Comparison of ENCODE assay signal across 12 mouse cellular contexts in the genomic region with DNA sequence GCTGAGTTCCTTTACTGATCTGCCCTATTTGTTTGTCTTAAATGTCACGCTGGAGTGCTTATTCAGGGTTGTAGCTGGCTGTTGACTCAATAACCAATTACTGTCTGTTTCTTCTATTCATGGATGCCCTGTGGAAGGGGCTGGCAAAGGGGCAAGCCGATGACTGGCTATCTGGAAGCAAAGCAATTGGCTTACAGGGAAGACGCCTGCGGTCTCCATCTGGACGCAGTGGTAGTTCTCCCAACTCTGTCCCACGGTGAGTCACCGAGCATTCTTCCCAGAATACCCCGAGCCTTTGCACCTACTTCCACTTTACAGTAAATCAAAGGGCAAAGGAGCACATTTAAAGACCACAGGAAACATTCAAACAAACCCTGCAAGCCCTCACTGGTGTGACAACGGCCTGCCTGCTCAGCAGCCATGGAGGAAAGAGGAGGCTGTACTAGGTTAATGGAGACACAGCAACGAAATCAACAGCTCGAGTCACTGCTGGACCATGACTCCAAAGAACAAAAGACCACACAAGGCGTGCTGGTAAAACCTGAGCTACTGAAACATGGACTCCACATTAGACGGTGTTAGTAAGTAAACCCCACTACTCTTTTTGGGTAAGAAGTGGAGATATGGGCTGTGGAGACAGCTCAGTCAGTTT. TPM values are rescaled to one million over a fixed set of nuclear protein-coding genes. Genes with fewer than 3 reads are reported as not detected.
A peak's percentile ranks its signal among the peaks of the same experiment; 100 is the strongest.
DNase-seq lines count a peak whose midpoint lies in the region; ATAC-seq and TF ChIP-seq lines count a peak whose summit lies in the region.
"Had no signal": no experiment of that assay in that cellular context is flagged by ENCODE, and none has a peak within 500 bp of the region (broad histone marks: within the 10 kb centered on the region; RNA-seq: fewer than 3 reads in every experiment).

No protein-coding gene starts in this region.

- H3K27me3 ChIP-seq in kidney, adult 2 months (replicated peaks; ENCODE audit: control insufficient read depth, insufficient read depth, low read length): no peaks in the 10 kb centered on the region
- no peaks in the 10 kb centered on the region for H3K27me3 ChIP-seq in forebrain, embryonic 10.5 days (ENCODE audit: poor library complexity, severe bottlenecking)

- 33% methylated on average over 13 of the region's 13 CpGs for WGBS in kidney, adult 2 months
- WGBS in forebrain, embryonic 10.5 days: 91% methylated on average over 13 of the region's 13 CpGs

- H3K4me3 ChIP-seq in kidney, adult 2 months (ENCODE audit: insufficient read depth, low read depth, low read length): no peak overlapping the region
- H3K4me3 ChIP-seq in forebrain, embryonic 10.5 days: no peak overlapping the region
- H3K4me3 ChIP-seq: erythroblast, embryonic 14.5 days had no signal

- no peaks in the 10 kb centered on the region for H3K36me3 ChIP-seq in kidney, adult 2 months (ENCODE audit: control insufficient read depth, insufficient read depth, low read length)
- peaks cover 23% of the 10 kb centered on the region for H3K36me3 ChIP-seq in forebrain, embryonic 10.5 days (replicated peaks)

- DNase-seq in kidney, adult 2 months: no peak
- no peak for DNase-seq in kidney, postnatal 25 days
- DNase-seq in right cerebral cortex, adult 2 months (ENCODE audit: low spot score in 2 of 2): peak; percentile 20 to 37
- no peak for DNase-seq in right cerebral cortex, postnatal 10 days (ENCODE audit: low spot score in 2 of 2)
- DNase-seq in yolk sac, embryonic 10.5 days (ENCODE audit: low spot score): no peak
- DNase-seq in c-Kit-positive CD71-positive TER-119-positive erythroid progenitor cells, embryonic 14.5 days (ENCODE audit: low spot score): no peak
- no peak for DNase-seq in forebrain, embryonic 10.5 days (ENCODE audit: extremely low spot score, low spot score)
- DNase-seq: adrenal gland, postnatal 10 days; lung, postnatal 36 days had no signal

- peaks cover 36% of the 10 kb centered on the region for H3K4me1 ChIP-seq in kidney, adult 2 months (ENCODE audit: control insufficient read depth, insufficient read depth, low read length)
- H3K4me1 ChIP-seq in forebrain, embryonic 10.5 days: peaks cover under 1% of the 10 kb centered on the region

- H3K9me3 ChIP-seq in forebrain, embryonic 10.5 days: peaks cover 7% of the 10 kb centered on the region; the same call in 1 of the 2 replicates

- TF ChIP-seq CTCF in kidney, adult 2 months (conservative IDR thresholded peaks at IDR 0.05; ENCODE audit: insufficient read depth, insufficient read length, low read depth, low read length): no peak

- peak; percentile 12 to 34; a peak in 2 of 4 replicates for ATAC-seq in hematopoietic stem cell, adult 5-6 weeks (replicated peaks in 1 of 2; ENCODE audit: insufficient read depth in 1 of 2, low FRiP score in 2 of 2, low TSS enrichment in 1 of 2, low read depth in 1 of 2, poor library complexity in 2 of 2, severe bottlenecking in 2 of 2)

- H3K27ac ChIP-seq in kidney, adult 2 months (ENCODE audit: insufficient read depth, low read depth, low read length): peak overlapping the region; percentile 6; the same call in 1 of the 2 replicates
- H3K27ac ChIP-seq in forebrain, embryonic 10.5 days: no peak overlapping the region
- H3K27ac ChIP-seq: hindbrain, embryonic 14.5 days had no signal

- TF ChIP-seq POLR2A in kidney, adult 2 months (IDR thresholded peaks at IDR 0.05; ENCODE audit: low read depth, low read length): no peak

RNA-seq across cellular contexts. Expression of a gene that starts 17.7 kb away (rescaled TPM):
- 15.8 and 18.9 TPM in 2 replicates for polyA plus RNA-seq in kidney, adult 2 months (2012; rRNA removed)
- total RNA-seq in hematopoietic stem cell, adult 5-6 weeks (2017): 47.4 and 48.2 TPM in 2 replicates
- 13.2 and 14.2 TPM in 2 replicates for polyA plus RNA-seq in forebrain, embryonic 10.5 days (2016; fragmentation: Nextera tagmentation; extraction: Ambion mirVana)

RNA-seq across cellular contexts. Expression of a gene that starts 55.6 kb away (rescaled TPM):
- 54.5 and 98.3 TPM in 2 replicates for polyA plus RNA-seq in kidney, adult 2 months (2012; rRNA removed)
- total RNA-seq in hematopoietic stem cell, adult 5-6 weeks (2017): 2,651 and 2,978 TPM in 2 replicates
- 529 and 540 TPM in 2 replicates for polyA plus RNA-seq in forebrain, embryonic 10.5 days (2016; fragmentation: Nextera tagmentation; extraction: Ambion mirVana)

Comparison
In these comparisons a context has a peak if more than half of its experiments do, and no peak if none do; other contexts are left out.
1. DNase-seq: peak in right cerebral cortex, adult 2 months (2 of 2); none in kidney, adult 2 months (single experiment), kidney, postnatal 25 days (0 of 2), right cerebral cortex, postnatal 10 days (0 of 2), yolk sac, embryonic 10.5 days (single experiment), c-Kit-positive CD71-positive TER-119-positive erythroid progenitor cells, embryonic 14.5 days (single experiment) and forebrain, embryonic 10.5 days (single experiment).